Mouse (Mus musculus): ENCODE data around the gene Ptpdc1. TPM values are rescaled to one million over a fixed set of nuclear protein-coding genes. Genes with fewer than 3 reads are reported as not detected.
A peak's percentile ranks its signal among the peaks of the same experiment; 100 is the strongest.

Ptpdc1 gene
- total RNA-seq, 2 experiments from 2014 or later: 4.1 to 4.4 TPM

DNA sequence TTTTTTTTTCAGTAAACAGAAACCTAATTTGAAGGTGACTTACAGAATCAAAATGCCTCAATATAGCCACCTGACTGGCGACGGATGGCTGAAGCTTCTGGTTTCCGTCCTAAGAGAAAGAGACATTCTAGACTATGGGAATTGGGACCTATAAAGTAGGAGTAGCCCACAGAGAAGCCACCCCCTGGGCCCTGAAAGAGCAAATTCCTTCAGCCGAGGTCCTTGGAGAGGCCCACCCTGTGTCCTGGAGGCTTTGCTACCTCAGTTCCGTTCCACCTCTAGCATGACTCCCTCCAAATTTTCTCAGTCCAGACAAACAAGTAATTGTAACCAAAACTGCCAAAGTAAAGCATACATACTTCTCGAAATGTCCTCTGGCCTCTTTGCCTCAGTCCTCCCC, 77.8 kb downstream of the Ptpdc1 start:
- no peak for DNase-seq

DNA sequence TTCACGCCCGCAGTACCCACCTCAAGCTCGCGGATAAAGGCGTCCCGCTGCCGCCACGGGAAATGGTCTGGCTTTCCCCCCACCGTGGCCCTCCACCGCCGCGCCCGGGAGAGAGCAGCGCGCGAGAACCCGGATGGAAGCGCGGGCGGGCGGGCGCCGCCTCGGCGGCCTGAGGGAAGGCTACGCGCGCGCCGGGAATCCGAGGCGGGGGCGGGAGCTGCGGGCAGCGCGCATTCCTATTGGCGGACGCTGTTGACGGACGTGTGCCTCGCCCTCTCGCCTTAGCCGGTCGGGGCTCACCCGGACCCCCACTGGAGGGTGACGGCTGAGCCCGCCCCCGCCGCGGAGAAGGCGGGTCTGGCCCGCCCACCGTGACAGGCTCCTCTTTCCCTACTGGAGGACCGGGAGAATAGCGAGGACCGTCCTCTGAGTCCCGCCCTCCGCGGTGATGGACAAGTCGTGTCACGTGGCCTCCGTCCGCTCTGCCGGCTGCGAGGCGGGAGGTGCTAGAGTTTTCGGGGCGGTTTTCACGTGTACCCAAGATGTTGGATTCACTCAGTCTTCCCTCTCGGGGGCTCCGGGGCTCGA, 79.0 kb downstream of the Ptpdc1 start:
- peak; percentile 100 for DNase-seq

- DNase-seq: peak; percentile 99
Observed at GRCm38 (mm10) chr13:48545476-48546281, 79.8 kb downstream of the Ptpdc1 start.

GRCm38 (mm10) chr13:48544867-48545266, 80.6 kb downstream of the Ptpdc1 start:
- DNase-seq: no peak

DNA sequence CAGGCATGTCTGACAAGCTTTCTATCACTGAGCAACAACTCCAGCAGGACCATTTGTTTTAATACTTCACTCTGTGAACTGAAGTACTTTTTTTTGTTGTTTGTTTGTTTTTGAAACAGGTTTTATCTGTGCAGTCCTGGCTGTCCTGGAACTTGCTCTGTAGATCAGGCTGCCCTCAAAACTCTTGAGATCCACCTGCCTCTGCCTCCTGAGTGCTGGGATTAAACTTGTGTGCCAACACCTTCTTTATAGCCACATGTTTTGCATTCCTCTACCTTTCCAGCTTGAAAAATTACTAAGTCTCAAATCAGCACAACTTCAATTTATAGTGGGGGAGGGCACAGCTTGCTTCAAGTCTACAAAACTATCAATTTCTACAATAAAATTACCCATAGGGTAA, 81.1 kb downstream of the Ptpdc1 start:
- no peak for DNase-seq

DNA sequence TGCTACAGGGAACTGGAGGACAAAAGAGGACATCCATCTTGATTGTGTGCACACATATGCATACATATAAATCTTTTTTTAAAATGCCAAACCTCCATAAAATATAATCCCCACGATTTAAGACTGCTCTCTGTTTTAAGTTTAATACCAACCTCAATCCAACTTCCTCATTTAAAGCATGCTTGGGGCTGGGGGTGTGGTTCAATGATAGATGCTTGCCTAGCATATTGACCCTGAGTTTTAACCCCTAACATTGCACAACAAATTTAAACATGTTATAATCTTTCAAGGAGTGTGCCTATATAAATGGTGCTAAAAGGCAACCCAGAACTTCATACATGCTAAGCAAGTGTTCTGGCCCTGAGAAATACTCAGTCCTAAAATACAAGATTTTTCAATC, 85.0 kb downstream of the Ptpdc1 start:
- DNase-seq: no peak

DNA sequence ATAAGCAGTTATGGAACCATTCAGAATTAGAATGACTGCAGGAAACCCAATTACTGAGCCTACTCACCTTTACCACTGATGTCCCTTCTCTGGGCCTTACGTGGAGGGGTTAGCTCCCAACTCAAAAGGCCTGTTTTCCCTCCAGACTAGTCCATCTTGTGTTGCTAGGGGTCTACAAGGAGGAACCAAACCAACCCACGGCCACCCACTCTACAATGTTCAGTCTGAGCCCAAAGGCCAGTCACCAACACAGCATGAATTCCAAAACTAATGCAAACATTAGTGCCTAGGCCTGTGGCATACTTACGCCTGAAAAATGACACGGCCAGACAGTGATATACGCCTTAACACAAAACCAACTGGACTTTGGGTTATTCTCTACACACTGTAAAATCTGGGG, 92.0 kb downstream of the Ptpdc1 start:
- DNase-seq: no peak

- no peak for DNase-seq
Observed at GRCm38 (mm10) chr13:48531448-48531847, 94.0 kb downstream of the Ptpdc1 start.

DNA sequence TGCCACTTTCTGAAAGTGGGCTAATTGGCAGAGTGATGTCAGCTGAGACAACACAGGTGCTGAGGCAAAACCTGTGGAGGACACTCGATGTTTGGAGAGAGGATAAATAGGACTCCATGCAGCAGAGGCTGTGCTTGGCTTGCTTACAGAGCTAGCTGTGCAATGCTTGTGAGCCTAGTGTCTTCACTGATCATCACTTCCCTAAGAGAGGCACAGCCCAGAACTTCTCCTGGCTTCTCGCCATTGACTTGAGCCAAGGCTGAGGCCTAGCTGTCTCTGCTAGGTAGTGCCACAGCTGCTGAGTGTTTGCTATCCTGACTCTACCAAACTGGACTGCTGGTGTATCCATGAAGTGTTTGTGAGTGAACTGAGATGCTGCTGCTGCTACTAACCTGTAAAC, 94.8 kb downstream of the Ptpdc1 start:
- DNase-seq: peak; percentile 75

GRCm38 (mm10) chr13:48529028-48529427, 96.4 kb downstream of the Ptpdc1 start:
- no peak for DNase-seq

GRCm38 (mm10) chr13:48528123-48528871, 97.2 kb downstream of the Ptpdc1 start:
- peak; percentile 35 for DNase-seq

Small RNA genes lying within 50 kb of the gene (microRNA-seq; reads per million reads assigned to microRNA genes)
- 0 reads per million in 2 experiments for gene Gm24111 (ENCODE audit: borderline replicate concordance in 2 of 2)
- 236 to 297 reads per million in 2 experiments for gene Mirlet7a-1 (ENCODE audit: borderline replicate concordance in 2 of 2)
- 18,701 to 25,817 reads per million in 2 experiments for gene Mirlet7d (ENCODE audit: borderline replicate concordance in 2 of 2)
- 0 reads per million in 2 experiments for gene Mirlet7f-1 (ENCODE audit: borderline replicate concordance in 2 of 2)

Other genes with a start within 250 kb of the Ptpdc1 start
- gene Zfp169, start 112.2 kb downstream of the Ptpdc1 start, total RNA-seq (2021): 1 to 10 TPM; 2.0 to 2.2 TPM
- not detected for gene A830005F24Rik, start 112.1 kb downstream of the Ptpdc1 start, total RNA-seq (2021)
- gene Barx1, start 37.3 kb upstream of the Ptpdc1 start, total RNA-seq (2021): not detected
- 10 to 100 TPM; 22.7 to 26.8 TPM for gene Phf2, start 245.5 kb upstream of the Ptpdc1 start, total RNA-seq (2021)

All from gastrocnemius, postnatal 25 days (tissue).